Mouse (Mus musculus) MEL (cell line): ENCODE measurements at regions not wholly inside any gene's neighbourhood (a gene's known extent, or its start where the extent isn't known, plus 50 kb on each side); places are given as distances from the start of the nearest gene placed in this dataset.

ENCODE experiments used
- CTCF ChIP-seq, 3 experiments: IDR thresholded peaks in 2 of 3; conservative IDR thresholded peaks in 1 of 3; 2 replicates each; pipeline ENCODE4 v1.5.1; 2011 to 2012; ENCODE audit warnings: low read length in 3 of 3, low read depth in 2 of 3, mild to moderate bottlenecking in 2 of 3, improper control_type of control experiment in 1 of 3, inconsistent platforms in 1 of 3, mixed read lengths in 1 of 3, moderate library complexity in 1 of 3; ENCODE audit not compliant: control insufficient read depth in 1 of 3, insufficient read depth in 1 of 3, poor library complexity in 1 of 3, severe bottlenecking in 1 of 3
- MAFK ChIP-seq: IDR thresholded peaks from 2 replicates; pipeline ENCODE4 v1.6.1; 2011; ENCODE audit warnings: low read depth, mild to moderate bottlenecking, low read length, improper control_type of control experiment, borderline replicate concordance
- NELFE ChIP-seq: IDR thresholded peaks from 2 replicates; pipeline ENCODE4 v1.6.1; 2011; ENCODE audit warnings: low read depth, low read length, improper control_type of control experiment
- POLR2AphosphoS5 ChIP-seq: IDR thresholded peaks from 2 replicates; pipeline ENCODE4 v1.6.1; 2012; ENCODE audit warnings: low read depth, borderline replicate concordance, mild to moderate bottlenecking, inconsistent platforms, low read length, moderate library complexity, mixed read lengths

GRCm38 (mm10) chr13:48042172-48042571 is 218.9 kb upstream of the Id4 start:
- TF ChIP-seq POLR2AphosphoS5 (no peak), CTCF (IDR thresholded peaks at IDR 0.05 in 2 of 3, conservative IDR thresholded peaks at IDR 0.05 in 1 of 3; ENCODE audit: control insufficient read depth in 1 of 3, insufficient read depth in 1 of 3, low read depth in 2 of 3, low read length in 3 of 3, poor library complexity in 1 of 3, severe bottlenecking in 1 of 3) (no peak), NELFE (no peak), MAFK (no peak)
